Mouse (Mus musculus): Measurements from ENCODE around the gene Gpr101.

- TF ChIP-seq CTCF (IDR thresholded peaks at IDR 0.05; ENCODE audit: borderline replicate concordance, extremely low read depth, insufficient read depth, insufficient read length) (no peak), POLR2A (IDR thresholded peaks at IDR 0.05; ENCODE audit: borderline replicate concordance, extremely low read depth, insufficient read depth, insufficient read length, poor library complexity, severe bottlenecking) (no peak)
Measured at GRCm38 (mm10) chrX:57506247-57506646, 2.7 kb upstream of the Gpr101 start.
